Mouse (Mus musculus) erythroid progenitor cell, adult 5-6 weeks (primary cell): ENCODE measurements around the gene Gemin4. TPM values are rescaled to one million over a fixed set of nuclear protein-coding genes. Genes with fewer than 3 reads are reported as not detected.
"Not testable (repeated sequence)": the region's sequence is repeated elsewhere in the genome, so short reads cannot be mapped to it uniquely, and the experiment has no call there.

Source experiments
- ATAC-seq: replicated peaks from 2 replicates; pipeline ENCODE4 v1.8.0; 2016; ENCODE audit warnings: moderate number of reproducible peaks, mild to moderate bottlenecking, moderate TSS enrichment, inconsistent platforms; ENCODE audit not compliant: poor library complexity, low FRiP score, severe bottlenecking
- total RNA-seq, 2 experiments: library from RNA; stranded (forward) in 1 of 2; stranded (reverse) in 1 of 2; fragments of 150-400 nt in 1 of 2; fragments of 186-747, 209-891 nt in 1 of 2; gene quantifications; 2 replicates each; pipeline versions ENCODE4 v1.2.3 to v1.2.4; 2015 to 2017; ENCODE audit warnings: low replicate concordance in 2 of 2

The Gemin4 gene
- total RNA-seq, 2 experiments from 2014 or later: 1.8 to 9.6 TPM

- no peak for ATAC-seq
Observed at GRCm38 (mm10) chr11:76224631-76225030, 7.2 kb upstream of the Gemin4 start.

DNA sequence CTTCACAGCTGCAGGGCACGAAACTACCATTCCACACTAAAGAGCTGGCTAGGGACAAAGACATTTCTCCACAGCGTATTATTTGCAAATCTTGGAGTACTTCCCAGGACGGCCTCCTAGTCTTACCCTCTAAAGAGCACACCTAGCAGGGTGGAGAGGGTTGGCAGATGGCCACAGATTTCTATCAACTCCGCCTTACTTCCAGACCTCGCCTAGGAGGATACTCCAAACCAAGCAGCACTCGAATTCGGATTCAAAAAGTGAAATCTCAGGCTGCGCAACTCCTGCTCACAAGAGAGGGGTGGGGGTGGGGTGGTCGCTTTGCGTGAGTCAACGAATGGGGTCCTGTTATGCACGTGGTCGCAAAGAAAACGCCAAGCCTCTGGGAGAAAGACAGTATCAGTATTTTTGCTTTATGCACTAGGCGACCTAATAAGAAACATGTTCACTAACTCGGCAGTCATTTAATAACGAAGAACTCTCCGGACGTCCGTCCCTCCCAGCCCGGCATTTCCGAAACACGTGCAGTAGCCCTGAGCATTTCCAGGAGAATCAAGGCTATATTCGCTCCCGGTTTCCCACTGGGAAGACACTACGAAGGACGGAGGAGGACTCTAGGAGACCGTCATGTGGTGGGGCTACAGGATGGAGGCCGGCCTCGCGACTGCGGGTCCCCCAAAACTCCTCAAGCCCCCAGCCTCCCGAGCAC, 629 bp downstream of the Gemin4 start:
- ATAC-seq: peak; percentile 3; the same call in 1 of the 2 replicates

- ATAC-seq: no peak
Observed at GRCm38 (mm10) chr11:76216049-76216540, 1.4 kb downstream of the Gemin4 start.

DNA sequence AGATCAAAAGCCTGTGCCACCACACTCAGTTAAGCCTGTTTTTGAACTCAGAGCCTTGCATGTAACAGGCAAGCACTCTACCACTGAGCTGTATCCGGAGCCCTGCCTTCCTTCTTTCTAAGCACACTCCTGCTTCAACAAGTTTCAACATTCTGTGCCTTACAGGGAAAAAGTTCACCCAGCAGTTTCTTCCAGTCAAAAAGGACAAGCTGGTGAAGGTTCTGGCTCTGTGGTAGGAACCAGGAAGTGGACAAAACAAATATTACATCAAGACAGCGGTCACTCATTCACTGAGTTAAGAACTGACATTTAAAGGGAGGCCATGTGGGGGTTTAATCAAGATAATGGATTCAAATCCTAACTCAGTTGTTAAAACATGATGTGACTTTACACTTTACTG, 2.5 kb downstream of the Gemin4 start:
- no peak for ATAC-seq

DNA sequence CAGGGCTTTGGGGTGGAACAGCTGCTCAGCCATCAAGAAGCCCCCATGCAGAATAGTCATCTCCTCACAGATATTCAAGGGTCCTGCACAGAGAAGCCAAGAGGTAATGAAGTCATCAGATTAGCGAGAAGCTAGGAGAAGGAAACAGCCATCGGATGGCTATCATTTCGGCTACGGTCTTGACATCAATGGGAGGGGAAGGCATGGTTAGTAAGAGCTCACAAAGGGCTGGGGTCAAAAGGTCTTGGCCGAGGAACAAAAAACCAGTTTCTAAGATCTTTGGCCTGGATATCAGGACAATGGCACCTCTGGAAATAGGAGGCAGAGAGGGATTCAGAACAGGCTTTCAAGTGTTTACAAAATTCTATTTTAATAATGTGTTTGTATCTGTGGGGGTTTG, 3.6 kb downstream of the Gemin4 start:
- ATAC-seq: no peak

GRCm38 (mm10) chr11:76211595-76211994, 5.9 kb downstream of the Gemin4 start:
- not testable (repeated sequence) for ATAC-seq

GRCm38 (mm10) chr11:76210228-76210985, 7.1 kb downstream of the Gemin4 start:
- no peak for ATAC-seq

DNA sequence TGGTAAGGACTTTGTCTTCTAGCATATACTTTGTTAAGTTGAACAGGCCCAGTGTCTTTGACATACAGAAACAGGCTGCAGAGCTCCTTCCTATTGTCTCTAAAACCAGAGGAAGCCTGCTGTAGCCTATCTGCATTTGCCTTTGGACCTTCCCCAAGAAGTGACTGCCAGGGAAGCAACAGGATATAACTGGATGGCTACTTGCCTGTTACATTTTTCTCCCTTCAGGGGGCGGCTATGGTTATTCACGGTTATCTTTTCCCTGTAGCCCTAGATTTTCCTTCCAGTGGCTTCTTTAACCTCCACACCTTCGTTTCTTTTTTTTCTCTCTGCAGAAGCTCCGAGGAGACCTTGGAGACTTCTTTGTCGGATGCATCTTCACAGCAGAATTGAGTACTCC, 10.7 kb downstream of the Gemin4 start:
- ATAC-seq: no peak

DNA sequence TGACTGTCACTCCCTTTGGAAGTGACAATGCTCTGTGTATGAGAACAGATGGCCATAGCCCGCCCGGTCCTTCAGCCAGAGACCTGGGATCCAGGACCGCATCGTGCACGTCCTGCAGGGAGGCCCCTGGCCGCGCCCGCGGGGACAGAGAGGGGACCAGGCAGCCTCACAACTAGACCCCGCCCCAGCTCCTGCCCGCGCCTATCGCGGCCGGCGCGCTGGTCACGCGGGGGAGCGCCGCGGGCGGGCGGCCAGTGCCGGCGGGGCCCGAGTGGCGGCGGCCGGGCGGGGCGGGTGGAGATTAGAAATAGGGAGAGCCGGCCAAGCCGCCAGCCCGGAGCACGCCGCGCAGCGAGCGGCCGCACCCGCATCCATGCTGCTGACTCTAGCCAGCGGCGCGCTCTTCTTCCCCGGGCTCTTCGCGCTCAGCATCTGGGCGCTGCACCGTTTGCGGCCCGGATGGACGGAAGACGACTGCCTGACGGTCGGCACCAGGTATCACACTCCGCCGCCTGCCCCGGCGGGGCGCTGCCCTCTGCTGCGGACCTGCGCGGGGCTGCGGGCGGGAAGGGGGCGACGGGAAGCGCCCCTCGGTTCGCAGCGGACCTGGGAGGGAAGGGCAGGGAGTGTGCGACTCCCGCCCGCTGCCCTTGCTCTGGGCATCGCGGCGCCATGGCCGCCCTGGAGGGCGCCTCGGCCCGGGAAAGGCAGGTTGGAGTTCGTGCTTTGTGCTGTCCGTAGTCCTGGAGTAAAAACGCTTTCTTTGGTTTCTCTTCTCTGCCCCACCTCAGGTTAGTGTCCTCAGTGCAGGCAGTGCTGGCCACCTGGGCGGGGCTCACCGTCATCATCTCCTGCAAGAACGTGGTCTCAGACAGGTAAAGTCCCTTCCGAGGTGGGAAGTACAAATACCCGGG, 15.4 kb downstream of the Gemin4 start:
- peak; percentile 97 for ATAC-seq

- ATAC-seq: no peak
Observed at GRCm38 (mm10) chr11:76196977-76197469, 20.4 kb downstream of the Gemin4 start.

GRCm38 (mm10) chr11:76196275-76196976, 21.0 kb downstream of the Gemin4 start:
- no peak for ATAC-seq

DNA sequence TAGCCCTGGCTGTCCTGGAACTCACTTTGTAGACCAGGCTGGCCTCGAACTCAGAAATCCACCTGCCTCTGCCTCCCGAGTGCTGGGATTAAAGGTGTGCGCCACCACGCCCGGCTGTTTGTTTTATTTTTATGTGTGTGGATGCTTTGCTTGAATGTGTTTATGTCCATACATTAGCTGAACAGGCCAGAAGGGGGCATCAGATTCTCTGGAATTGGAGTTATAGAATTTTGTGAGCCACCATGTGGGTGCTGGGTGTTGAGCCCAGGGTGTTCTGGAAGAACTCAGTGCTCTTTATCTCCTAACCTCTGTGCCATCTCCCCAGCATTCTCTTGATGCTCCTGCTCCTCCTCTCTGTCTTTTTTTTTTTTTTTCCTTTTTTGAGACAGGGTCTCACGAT, 30.6 kb downstream of the Gemin4 start:
- no peak for ATAC-seq

DNA sequence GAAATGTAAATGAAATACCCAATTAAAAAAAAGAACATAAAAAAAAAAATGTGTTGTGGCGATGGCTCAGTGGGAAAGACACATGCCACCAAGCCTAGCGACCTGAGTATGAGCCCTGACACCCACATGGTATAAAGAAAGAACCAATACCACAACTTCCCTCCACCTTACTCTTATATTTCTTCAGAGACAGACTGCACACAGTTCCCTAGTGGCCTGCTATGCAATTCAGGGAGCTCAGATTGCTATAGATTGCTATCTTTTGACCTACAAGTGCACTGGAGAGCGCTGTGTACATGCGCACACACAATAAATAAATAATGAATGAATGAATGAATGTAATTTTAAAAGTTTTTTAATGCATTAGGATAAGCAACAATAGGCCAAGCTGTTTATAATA, 33.7 kb downstream of the Gemin4 start:
- ATAC-seq: no peak

DNA sequence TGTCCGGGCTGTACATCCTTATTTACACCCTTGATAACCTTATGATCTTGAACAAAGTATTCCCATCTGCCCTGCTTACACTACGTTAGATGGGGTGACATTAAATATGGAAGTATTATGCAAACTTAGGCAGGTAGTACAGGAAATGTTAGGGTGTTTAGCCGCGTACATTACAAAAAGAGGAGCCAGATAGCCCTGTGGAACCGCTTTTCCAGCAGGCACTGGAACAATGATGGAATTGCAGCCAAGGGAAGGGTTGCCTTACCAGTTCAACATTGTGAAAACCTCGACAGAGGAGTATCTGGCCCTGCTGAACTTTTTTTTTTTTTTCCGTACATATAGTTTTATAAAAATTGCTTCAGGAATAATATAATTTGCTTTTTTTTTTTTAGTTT, 37.3 kb downstream of the Gemin4 start:
- ATAC-seq: no peak

- ATAC-seq: peak; percentile 90
Observed at GRCm38 (mm10) chr11:76179495-76180145, 37.8 kb downstream of the Gemin4 start, which contains the start of the genes Vps53 and Fam57a. Gene Vps53 (minus strand): TSS chr11:76179647. Gene Fam57a (plus strand): TSS chr11:76179671.

- ATAC-seq: peak; percentile 82
Observed at GRCm38 (mm10) chr11:76178726-76179494, 38.6 kb downstream of the Gemin4 start.

- ATAC-seq: no peak
Observed at GRCm38 (mm10) chr11:76170207-76170606, 47.3 kb downstream of the Gemin4 start.

GRCm38 (mm10) chr11:76168976-76169375, 48.5 kb downstream of the Gemin4 start:
- no peak for ATAC-seq
